Mouse (Mus musculus) neutrophil, adult 5-6 weeks (primary cell): ENCODE data around the gene Gm3285. TPM values are rescaled to one million over a fixed set of nuclear protein-coding genes. Genes with fewer than 3 reads are reported as not detected.

Experiments
- ATAC-seq: fragments of 151-379, 151-347 bp; 2 replicates; pipeline ENCODE4 v1.8.0; 2017; ENCODE audit warnings: mild to moderate bottlenecking, moderate TSS enrichment; ENCODE audit not compliant: insufficient number of reproducible peaks, poor library complexity, low FRiP score, severe bottlenecking; ENCODE audit errors: extremely low read depth
- total RNA-seq: library from RNA; stranded (forward); fragments of 200-1000 nt; gene quantifications from 2 replicates; pipeline ENCODE4 v1.2.3, GENCODE M21; 2017

Gm3285 gene
- total RNA-seq, 1 experiment from 2014 or later: not detected

GRCm38 (mm10) chr10:77890987-77891565, 29.3 kb downstream of the Gm3285 start:
- ATAC-seq: no peak

GRCm38 (mm10) chr10:77895562-77895961, 33.8 kb downstream of the Gm3285 start:
- no peak for ATAC-seq

GRCm38 (mm10) chr10:77900126-77900525, 38.4 kb downstream of the Gm3285 start:
- ATAC-seq: no peak

GRCm38 (mm10) chr10:77900903-77901818, 39.4 kb downstream of the Gm3285 start:
- ATAC-seq: no peak

GRCm38 (mm10) chr10:77901871-77902210, 40.1 kb downstream of the Gm3285 start:
- no peak for ATAC-seq

GRCm38 (mm10) chr10:77902211-77902893, 40.6 kb downstream of the Gm3285 start, which contains the start of gene Lrrc3:
Gene Lrrc3, minus strand, starts transcription at chr10:77902536.
- ATAC-seq: no peak

GRCm38 (mm10) chr10:77902894-77903715, 41.3 kb downstream of the Gm3285 start:
- ATAC-seq: no peak; the same call in 1 of the 2 replicates

Other genes with a start within 250 kb of the Gm3285 start
- gene Ube2g2, start 239.7 kb upstream of the Gm3285 start, total RNA-seq: 21.9 and 23.3 TPM in 2 replicates
- gene Tspear, start 175.4 kb upstream of the Gm3285 start, total RNA-seq: not detected in 2 replicates
- not detected in 2 replicates for gene Gm19402, start 171.2 kb upstream of the Gm3285 start, total RNA-seq
- not detected in 2 replicates for gene Gm9508, start 164.7 kb upstream of the Gm3285 start, total RNA-seq
- gene Gm10272, start 155.3 kb upstream of the Gm3285 start, total RNA-seq: not detected in 2 replicates
- not detected in 2 replicates for gene Gm10024, start 150.5 kb upstream of the Gm3285 start, total RNA-seq
- not detected in 2 replicates for gene Gm10142, start 146.2 kb upstream of the Gm3285 start, total RNA-seq
- gene Krtap12-1, start 141.4 kb upstream of the Gm3285 start, total RNA-seq: not detected in 2 replicates
- gene Gm10100, start 135.5 kb upstream of the Gm3285 start, total RNA-seq: not detected in 2 replicates
- gene Gm18596, start 119.3 kb upstream of the Gm3285 start, total RNA-seq: not detected in 2 replicates
- not detected in 2 replicates for gene Gm9736, start 110.6 kb upstream of the Gm3285 start, total RNA-seq
- not detected in 2 replicates for gene Gm3233, start 102.3 kb upstream of the Gm3285 start, total RNA-seq
- not detected in 2 replicates for gene Gm3238, start 90.7 kb upstream of the Gm3285 start, total RNA-seq
- not detected in 2 replicates for gene Gm7138, start 85.0 kb upstream of the Gm3285 start, total RNA-seq
- not detected in 2 replicates for gene Gm3250, start 79.4 kb upstream of the Gm3285 start, total RNA-seq
- gene Gm7137, start 73.8 kb upstream of the Gm3285 start, total RNA-seq: not detected in 2 replicates
- not detected in 2 replicates for gene Gm9639, start 66.9 kb upstream of the Gm3285 start, total RNA-seq
- gene Gm19668, start 62.8 kb upstream of the Gm3285 start, total RNA-seq: not detected in 2 replicates
- not detected in 2 replicates for gene Gm9507, start 50.1 kb upstream of the Gm3285 start, total RNA-seq
- not detected in 2 replicates for gene Gm2696, start 47.3 kb upstream of the Gm3285 start, total RNA-seq
- gene Krtap10-4, start 34.9 kb upstream of the Gm3285 start, total RNA-seq: not detected in 2 replicates
- not detected in 2 replicates for gene Krtap10-10, start 26.0 kb upstream of the Gm3285 start, total RNA-seq
- gene Gm36176, start 15.2 kb upstream of the Gm3285 start, total RNA-seq: not detected in 2 replicates
- gene Gm10318, start 9.1 kb upstream of the Gm3285 start, total RNA-seq: not detected in 2 replicates
- gene Lrrc3, start 40.6 kb downstream of the Gm3285 start, total RNA-seq: 0.12 and 0.23 TPM in 2 replicates
- 216 and 259 TPM in 2 replicates for gene Trpm2, start 108.6 kb downstream of the Gm3285 start, total RNA-seq
- 7.6 and 9.8 TPM in 2 replicates for gene 1810043G02Rik, start 116.5 kb downstream of the Gm3285 start, total RNA-seq
- gene Pfkl, start 148.1 kb downstream of the Gm3285 start, total RNA-seq: 37.7 and 41.0 TPM in 2 replicates
- not detected in 2 replicates for gene Dnmt3l, start 180.0 kb downstream of the Gm3285 start, total RNA-seq
- 0.12 and 0.49 TPM in 2 replicates for gene Aire, start 181.6 kb downstream of the Gm3285 start, total RNA-seq
- gene Icosl, start 207.3 kb downstream of the Gm3285 start, total RNA-seq: 128 and 134 TPM in 2 replicates